Mouse (Mus musculus): ENCODE data around the gene Abcc12. TPM values are rescaled to one million over a fixed set of nuclear protein-coding genes. Genes with fewer than 3 reads are reported as not detected.

Abcc12 gene
- total and polyA plus RNA-seq, 3 experiments = not detected

DNA sequence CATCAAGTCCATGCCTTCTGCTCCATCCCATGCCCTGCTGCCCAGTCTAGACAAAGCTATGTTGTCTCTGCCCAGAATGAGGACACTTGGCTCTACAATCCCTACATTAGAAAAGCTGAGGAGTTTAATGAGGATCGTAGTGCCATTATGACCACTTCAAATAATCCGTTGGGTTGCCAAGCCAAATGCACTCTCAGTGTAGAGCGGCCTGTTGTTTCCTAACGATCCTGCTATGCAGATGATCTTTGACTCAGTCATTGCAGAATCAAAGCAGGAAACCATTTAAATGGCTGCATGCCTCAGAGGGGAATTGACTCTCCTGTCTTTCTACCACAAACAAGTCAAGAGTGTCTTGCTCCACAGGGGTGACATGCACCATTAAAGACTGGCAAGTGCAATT, 85.4 kb downstream of the Abcc12 start:
- no peak for DNase-seq (ENCODE audit: extremely low read depth)
- Histone ChIP-seq H3K27ac (ENCODE audit: insufficient read depth, low read depth) (no peak overlapping the region), H3K9ac (ENCODE audit: insufficient read depth, low read depth) (no peak overlapping the region), H3K4me2 (ENCODE audit: insufficient read depth, low read depth, poor library complexity, severe bottlenecking) (no peak overlapping the region), H3K4me3 (replicated peaks in 1 of 3; ENCODE audit: low read depth in 2 of 3, low read length in 2 of 3, poor library complexity in 1 of 3) (no peak overlapping the region), H3K4me1 (ENCODE audit: control insufficient read depth in 1 of 2, insufficient read depth in 2 of 2) (no peaks in the 10 kb centered on the region), H3K27me3 (replicated peaks) (peaks cover 9% of the 10 kb centered on the region), H3K36me3 (replicated peaks in 1 of 2; ENCODE audit: control insufficient read depth in 1 of 2, insufficient read depth in 1 of 2, low read length in 1 of 2) (no peaks in the 10 kb centered on the region), H3K79me2 (replicated peaks; ENCODE audit: control insufficient read depth, extremely low read depth, insufficient read depth, poor library complexity, severe bottlenecking) (no peaks in the 10 kb centered on the region), H3K9me3 (replicated peaks; ENCODE audit: low read length) (no peaks in the 10 kb centered on the region)
- no peak for TF ChIP-seq ELF1 (IDR thresholded peaks at IDR 0.05; ENCODE audit: low read depth, low read length)
- TF ChIP-seq ZNF384 (IDR thresholded peaks at IDR 0.05; ENCODE audit: low read depth, low read length) = no peak
- TF ChIP-seq IRF4 (IDR thresholded peaks at IDR 0.05; ENCODE audit: low read depth, low read length) = no peak
- no peak for TF ChIP-seq GABPA (IDR thresholded peaks at IDR 0.05; ENCODE audit: insufficient replicate concordance, low read depth, low read length)
- TF ChIP-seq KAT2A (IDR thresholded peaks at IDR 0.05; ENCODE audit: insufficient replicate concordance, low read length) = no peak
- no peak for TF ChIP-seq ZKSCAN1 (IDR thresholded peaks at IDR 0.05; ENCODE audit: borderline replicate concordance, low read depth, low read length)
- TF ChIP-seq MAZ (IDR thresholded peaks at IDR 0.05; ENCODE audit: low read depth, low read length) = no peak
- no peak for TF ChIP-seq POLR2A (IDR thresholded peaks at IDR 0.05; ENCODE audit: low read depth, low read length)
- TF ChIP-seq SIN3A (IDR thresholded peaks at IDR 0.05; ENCODE audit: low read length) = no peak
- TF ChIP-seq TBP (conservative IDR thresholded peaks at IDR 0.05; ENCODE audit: low read depth, low read length) = no peak
- TF ChIP-seq HCFC1 (IDR thresholded peaks at IDR 0.05; ENCODE audit: low read depth, low read length) = no peak
- no peak for TF ChIP-seq CHD1 (IDR thresholded peaks at IDR 0.05; ENCODE audit: low read depth, low read length)
- no peak for TF ChIP-seq CHD2 (IDR thresholded peaks at IDR 0.05; ENCODE audit: low read length)
- TF ChIP-seq MAX (IDR thresholded peaks at IDR 0.05; ENCODE audit: low read length) = no peak
- TF ChIP-seq UBTF (IDR thresholded peaks at IDR 0.05; ENCODE audit: low read depth, low read length) = no peak
- TF ChIP-seq MYC (IDR thresholded peaks at IDR 0.05; ENCODE audit: low read depth, low read length) = no peak
- no peak for TF ChIP-seq BHLHE40 (IDR thresholded peaks at IDR 0.05; ENCODE audit: low read depth, low read length)
- no peak for TF ChIP-seq CTCF (conservative IDR thresholded peaks at IDR 0.05 in 1 of 2, IDR thresholded peaks at IDR 0.05 in 1 of 2; ENCODE audit: low read depth in 2 of 2, low read length in 2 of 2)
- dilution Hi-C loops (cut with MboI; ENCODE audit: extremely low pct_ligation_motif_present, extremely low pct_unique_long_range_greater_than_20kb, low sequenced_read_pairs) (no loop called here), in situ Hi-C loops (cut with MboI; ENCODE audit: low pct_ligation_motif_present, low pct_unique_long_range_greater_than_20kb, low sequenced_read_pairs) (no loop called here)

DNA sequence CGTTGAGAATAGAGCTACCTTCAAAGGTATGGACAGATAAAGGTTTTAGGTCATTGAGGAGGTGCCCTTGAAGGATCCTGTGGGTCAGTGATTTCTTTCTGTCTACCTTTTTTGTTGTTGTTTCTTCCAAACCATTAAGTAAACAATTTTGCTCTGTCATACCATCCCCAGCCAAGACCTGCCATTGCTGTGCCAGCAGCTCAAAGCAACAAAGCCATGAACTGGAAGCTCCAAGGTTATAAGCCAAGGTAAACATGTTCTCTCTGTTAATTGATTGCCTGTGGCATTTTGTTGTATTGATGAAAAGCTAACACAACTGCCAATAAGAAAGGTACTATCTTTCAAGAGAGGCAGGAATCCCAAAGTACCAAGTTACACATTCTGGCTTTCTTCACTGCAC, 86.6 kb downstream of the Abcc12 start:
- no peak overlapping the region for H3K4me3 ChIP-seq (replicated peaks in 1 of 3; ENCODE audit: low read depth in 2 of 3, low read length in 2 of 3, poor library complexity in 1 of 3)
- TF ChIP-seq JUN (IDR thresholded peaks at IDR 0.05; ENCODE audit: insufficient read depth, low read depth, low read length) (no peak), USF1 (IDR thresholded peaks at IDR 0.05; ENCODE audit: low read depth, low read length) (no peak), PAX5 (IDR thresholded peaks at IDR 0.05; ENCODE audit: low read length) (no peak), EP300 (IDR thresholded peaks at IDR 0.05; ENCODE audit: low read length) (no peak), CHD2 (IDR thresholded peaks at IDR 0.05; ENCODE audit: low read length) (no peak), UBTF (IDR thresholded peaks at IDR 0.05; ENCODE audit: low read depth, low read length) (no peak), ZMIZ1 (IDR thresholded peaks at IDR 0.05; ENCODE audit: low read depth, low read length) (no peak), ZNF384 (IDR thresholded peaks at IDR 0.05; ENCODE audit: low read depth, low read length) (no peak), MAFK (IDR thresholded peaks at IDR 0.05; ENCODE audit: insufficient replicate concordance, low read length) (no peak), ZC3H11A (IDR thresholded peaks at IDR 0.05; ENCODE audit: low read depth, low read length) (no peak), POLR2AphosphoS2 (IDR thresholded peaks at IDR 0.05; ENCODE audit: low read depth, low read length) (no peak), HCFC1 (IDR thresholded peaks at IDR 0.05; ENCODE audit: low read depth, low read length) (no peak), ZKSCAN1 (IDR thresholded peaks at IDR 0.05; ENCODE audit: borderline replicate concordance, low read depth, low read length) (no peak), SMC3 (IDR thresholded peaks at IDR 0.05; ENCODE audit: low read depth, low read length) (no peak), TBP (conservative IDR thresholded peaks at IDR 0.05; ENCODE audit: low read depth, low read length) (no peak), TCF12 (IDR thresholded peaks at IDR 0.05; ENCODE audit: low read depth, low read length) (no peak), BHLHE40 (IDR thresholded peaks at IDR 0.05; ENCODE audit: low read depth, low read length) (no peak), NELFE (IDR thresholded peaks at IDR 0.05; ENCODE audit: low read depth, low read length) (no peak)
- dilution Hi-C loops (cut with MboI; ENCODE audit: extremely low pct_ligation_motif_present, extremely low pct_unique_long_range_greater_than_20kb, low sequenced_read_pairs) (no loop called here), in situ Hi-C loops (cut with MboI; ENCODE audit: low pct_ligation_motif_present, low pct_unique_long_range_greater_than_20kb, low sequenced_read_pairs) (no loop called here)
- DNase-seq (ENCODE audit: extremely low read depth) = no peak
- H3K9me3 ChIP-seq (replicated peaks; ENCODE audit: low read length) = no peaks in the 10 kb centered on the region
- H3K36me3 ChIP-seq (replicated peaks in 1 of 2; ENCODE audit: control insufficient read depth in 1 of 2, insufficient read depth in 1 of 2, low read length in 1 of 2) = no peaks in the 10 kb centered on the region
- H3K9ac ChIP-seq (ENCODE audit: insufficient read depth, low read depth) = no peak overlapping the region
- no peaks in the 10 kb centered on the region for H3K79me2 ChIP-seq (replicated peaks; ENCODE audit: control insufficient read depth, extremely low read depth, insufficient read depth, poor library complexity, severe bottlenecking)
- no peak overlapping the region for H3K4me2 ChIP-seq (ENCODE audit: insufficient read depth, low read depth, poor library complexity, severe bottlenecking)
- peaks cover 10% of the 10 kb centered on the region for H3K27me3 ChIP-seq (replicated peaks)
- H3K27ac ChIP-seq (ENCODE audit: insufficient read depth, low read depth) = no peak overlapping the region
- H3K4me1 ChIP-seq (ENCODE audit: control insufficient read depth in 1 of 2, insufficient read depth in 2 of 2) = no peaks in the 10 kb centered on the region
